Mouse (Mus musculus): ENCODE measurements around the gene Ms4a6c.
"Not testable (repeated sequence)": the region's sequence is repeated elsewhere in the genome, so short reads cannot be mapped to it uniquely, and the experiment has no call there.

Ms4a6c gene

DNA sequence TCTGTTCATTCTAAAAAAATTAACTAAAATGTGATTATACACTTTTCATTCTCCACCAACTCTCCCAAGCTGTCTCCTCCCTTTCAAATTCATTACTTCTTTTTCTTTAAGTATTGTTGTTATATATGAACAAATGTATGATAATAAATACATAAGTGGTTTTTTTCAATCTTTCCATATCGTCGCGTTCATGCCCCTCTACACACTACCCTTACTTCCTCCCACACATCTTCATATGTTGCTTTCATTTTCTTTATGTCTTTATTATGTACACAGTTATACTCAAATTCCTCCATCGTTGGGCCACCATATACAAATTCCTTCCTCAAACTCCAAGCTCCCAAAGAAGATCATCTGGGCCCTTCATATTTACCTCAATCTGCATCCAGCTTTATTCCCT, 32.2 kb downstream of the Ms4a6c start:
- DNase-seq (ENCODE audit: low read depth, low spot score): no peak

DNA sequence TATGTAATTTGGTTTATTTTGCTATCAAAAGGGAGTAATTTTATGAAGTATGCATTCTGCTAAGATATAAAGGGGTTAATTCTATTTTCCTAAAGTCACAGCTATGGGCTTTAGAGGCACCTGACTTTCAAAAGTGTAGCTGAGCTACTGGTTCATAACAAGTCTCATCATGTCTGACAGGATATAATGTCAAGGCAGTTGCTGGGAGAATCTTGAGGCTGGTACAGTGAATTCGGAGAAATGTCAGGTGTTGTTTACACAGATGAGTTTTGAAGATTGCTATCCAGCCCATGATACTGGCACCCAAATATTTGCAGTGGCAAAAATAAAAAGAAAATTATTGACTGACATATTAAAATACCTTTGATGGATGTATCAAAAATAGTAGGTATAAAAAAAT, 35.7 kb downstream of the Ms4a6c start:
- DNase-seq (ENCODE audit: low read depth, low spot score): no peak

DNA sequence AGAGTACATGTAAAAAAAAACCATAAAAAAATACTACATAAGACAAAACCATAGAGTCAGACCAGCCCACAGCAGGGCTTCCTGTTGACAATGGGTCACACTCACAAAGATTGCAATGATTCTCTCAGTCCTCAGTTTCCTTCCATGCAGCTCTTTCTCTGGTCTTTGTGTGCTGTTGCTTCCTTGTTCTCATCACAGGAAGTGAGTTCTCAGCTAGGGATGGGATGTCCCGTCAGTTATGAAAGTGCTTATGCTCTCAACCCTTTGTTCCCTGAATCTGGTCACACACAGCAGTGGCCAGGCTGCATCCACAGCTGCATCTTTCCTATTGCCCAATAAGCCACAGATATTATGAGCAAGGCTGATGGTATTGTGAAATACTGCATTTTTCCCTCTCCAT, 44.3 kb downstream of the Ms4a6c start:
- no peak for DNase-seq (ENCODE audit: low read depth, low spot score)

DNA sequence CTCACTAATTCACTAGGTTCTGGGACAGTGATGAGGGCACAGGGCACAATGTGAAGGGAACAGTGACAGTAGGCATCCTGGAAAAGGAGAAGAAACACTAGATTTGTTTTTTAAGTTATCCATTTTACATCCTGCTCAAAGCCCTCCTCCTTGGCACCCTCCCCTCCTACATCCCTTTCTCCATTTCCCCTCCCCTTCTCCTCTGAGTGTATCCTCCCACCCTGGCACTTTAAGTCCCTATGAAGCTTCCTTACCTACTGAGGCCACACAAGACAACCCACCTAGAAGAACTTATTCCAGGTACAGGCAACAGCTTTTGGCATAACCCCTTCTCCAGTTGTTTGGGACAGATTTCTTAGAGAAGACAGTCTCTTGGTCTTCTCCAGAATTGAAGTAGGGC, 47.1 kb downstream of the Ms4a6c start, which contains the start of gene Ms4a6b:
Gene Ms4a6b (plus strand): TSS at position 267 of the 400 bp plus-strand sequence.
- no peak for DNase-seq (ENCODE audit: low read depth, low spot score)

DNA sequence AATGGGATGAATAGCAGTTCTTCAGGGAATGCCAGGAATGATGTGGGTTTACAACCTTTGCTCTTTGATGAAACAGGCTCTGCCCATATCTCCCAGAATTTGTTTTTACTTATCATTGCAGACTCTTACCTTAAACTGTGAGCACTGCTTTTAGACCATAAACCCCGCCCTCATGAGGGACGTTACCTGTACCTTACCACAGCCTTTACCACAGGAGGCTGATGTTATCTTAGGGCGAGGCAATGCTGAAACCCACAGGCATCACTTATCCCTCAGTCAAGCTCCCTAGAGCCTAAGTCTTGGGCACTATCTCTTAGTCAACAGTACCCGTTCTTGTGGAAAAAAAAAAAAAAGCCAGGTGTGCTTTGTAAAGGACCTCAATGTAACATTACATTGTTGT, 47.7 kb downstream of the Ms4a6c start:
- DNase-seq (ENCODE audit: low read depth, low spot score): no peak

DNA sequence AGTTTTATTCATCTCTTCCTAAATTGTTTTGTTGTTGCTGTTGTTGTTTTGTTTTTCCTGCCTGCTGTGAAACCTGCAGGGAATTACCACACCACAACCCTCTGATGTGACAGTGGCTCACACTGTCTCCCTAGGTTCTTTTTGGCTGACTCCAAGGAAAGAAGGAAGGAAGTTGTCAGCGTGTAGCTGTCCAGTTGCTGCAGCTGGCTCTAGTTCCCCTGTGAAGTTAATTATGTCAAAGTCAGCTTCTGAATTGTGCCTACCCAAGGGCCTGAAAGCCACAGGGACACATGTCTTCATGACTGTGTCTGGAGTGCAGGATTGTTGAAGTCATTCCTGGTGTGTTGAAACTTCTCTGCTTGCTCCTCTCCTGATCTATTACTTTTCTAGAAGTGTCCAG, 48.2 kb downstream of the Ms4a6c start:
- not testable (repeated sequence) for DNase-seq (ENCODE audit: low read depth, low spot score)

DNA sequence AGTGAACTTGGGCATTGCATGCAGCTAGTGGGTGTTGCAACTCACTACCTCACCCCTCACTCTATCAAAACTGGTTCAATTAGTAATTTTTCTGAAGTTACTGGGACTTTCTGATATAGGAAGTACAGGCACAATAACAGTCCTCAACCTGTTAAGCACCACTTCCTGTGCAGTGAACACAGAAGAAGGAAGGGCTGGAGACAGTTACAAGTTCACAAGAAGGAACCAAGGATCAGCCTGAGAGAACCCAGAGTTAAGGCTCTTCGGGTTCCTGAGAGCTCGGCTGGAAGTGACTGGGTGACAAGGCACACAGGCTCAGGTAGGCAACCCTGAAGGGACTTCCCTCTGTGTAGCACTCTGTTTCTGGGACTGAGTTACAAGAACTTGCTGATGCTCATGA, 49.2 kb downstream of the Ms4a6c start:
- peak; percentile 20 for DNase-seq (ENCODE audit: low read depth, low spot score)

DNA sequence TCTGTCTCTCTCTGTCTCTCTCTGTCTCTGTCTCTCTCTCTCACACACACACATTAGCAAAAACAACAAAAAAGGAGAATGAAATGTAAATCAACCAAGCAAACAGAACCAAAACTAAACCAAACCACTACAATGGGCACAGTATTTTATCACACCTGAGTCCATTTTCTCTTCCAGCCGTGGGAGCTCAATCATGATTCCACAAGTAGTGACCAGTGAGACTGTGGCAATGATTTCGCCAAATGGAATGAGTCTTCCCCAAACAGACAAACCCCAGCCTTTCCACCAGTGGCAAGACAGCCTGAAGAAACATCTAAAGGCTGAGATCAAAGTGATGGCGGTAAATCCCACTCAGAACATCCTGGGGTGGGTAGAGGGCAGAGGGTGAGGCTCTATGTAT, 51.0 kb downstream of the Ms4a6c start:
- DNase-seq (ENCODE audit: low read depth, low spot score): no peak

Data from A20 (cell line).